Mouse (Mus musculus) stomach, embryonic 16.5 days (tissue): ENCODE data around the gene Bcas2. TPM values are rescaled to one million over a fixed set of nuclear protein-coding genes. Genes with fewer than 3 reads are reported as not detected.
A peak's percentile ranks its signal among the peaks of the same experiment; 100 is the strongest.

Experiments used
- ATAC-seq: fragments of 200-750 bp; cut with Nextera tagmentation; 2 replicates; pipeline ENCODE4 v1.8.0; 2017; ENCODE audit warnings: moderate number of reproducible peaks, moderate TSS enrichment; ENCODE audit not compliant: insufficient read depth, low FRiP score
- H3K27ac ChIP-seq: fragments of 300-500 bp; sonication (generic); 2 replicates; pipeline ENCODE4 v1.5.1; 2014; ENCODE audit warnings: low read length
- H3K27me3 ChIP-seq: fragments of 300-500 bp; sonication (generic); 2 replicates; pipeline ENCODE4 v1.6.1; 2014; ENCODE audit warnings: low read length, control low read depth, mixed read lengths; ENCODE audit not compliant: control insufficient read depth, insufficient read depth
- H3K36me3 ChIP-seq: fragments of 300-500 bp; sonication (generic); 2 replicates; pipeline ENCODE4 v1.6.1; 2014; ENCODE audit warnings: low read length; ENCODE audit not compliant: control insufficient read depth, insufficient read depth
- H3K4me1 ChIP-seq: fragments of 300-500 bp; sonication (generic); 2 replicates; pipeline ENCODE4 v1.6.1; 2014; ENCODE audit warnings: low read length, control low read depth, mixed read lengths; ENCODE audit not compliant: control insufficient read depth, insufficient read depth
- H3K4me2 ChIP-seq: fragments of 300-500 bp; sonication (generic); 2 replicates; pipeline ENCODE4 v1.6.1; 2014; ENCODE audit warnings: low read depth, low read length, mixed read lengths
- H3K4me3 ChIP-seq: fragments of 300-500 bp; sonication (generic); replicated peaks from 2 replicates; pipeline ENCODE4 v1.5.1; 2014; ENCODE audit warnings: mild to moderate bottlenecking, low read length
- H3K9ac ChIP-seq: fragments of 300-500 bp; sonication (generic); 2 replicates; pipeline ENCODE4 v1.6.1; 2014; ENCODE audit warnings: low read length
- H3K9me3 ChIP-seq: fragments of 300-500 bp; sonication (generic); replicated peaks from 2 replicates; pipeline ENCODE4 v1.6.1; 2016; ENCODE audit warnings: low read length, control low read depth; ENCODE audit not compliant: control insufficient read depth
- WGBS: fragments of 180-500 bp; shearing (Covaris S2); extraction: QIAGEN DNeasy Blood & Tissue Kit; methylation state at CpG from one replicate; pipeline ENCODE4 v1.1.7; 2014; 5-methylcytosine and 5-hydroxymethylcytosine counted together
- polyA plus RNA-seq: library from polyadenylated mRNA; unstranded; fragments of >200 nt; fragmentation: Nextera tagmentation; extraction: Ambion mirVana; gene quantifications from 2 replicates; pipeline ENCODE4 v1.2.1, GENCODE M21; 2015

Gene Bcas2
- polyA plus RNA-seq: 177 and 186 TPM in 2 replicates

GRCm38 (mm10) chr3:103171505-103172267, at the start of gene Bcas2:
Gene Bcas2 (plus strand): TSS chr3:103171655.
- H3K9ac ChIP-seq: peak within 1 kb of the TSS; percentile 86
- H3K4me3 ChIP-seq: peak within 1 kb of the TSS; percentile 76
- H3K4me2 ChIP-seq: peak within 1 kb of the TSS; percentile 63
- peak; percentile 95 for ATAC-seq
- no peaks in the 10 kb centered on the region for H3K9me3 ChIP-seq
- WGBS: under 1% methylated on average over 56 of the region's 56 CpGs
- H3K27me3 ChIP-seq: no peaks in the 10 kb centered on the region
- H3K4me1 ChIP-seq: peaks cover 13% of the 10 kb centered on the region
- H3K36me3 ChIP-seq: peaks cover 6% of the 10 kb centered on the region; the same call in 1 of the 2 replicates
- H3K27ac ChIP-seq: peak within 1 kb of the TSS; percentile 68

DNA sequence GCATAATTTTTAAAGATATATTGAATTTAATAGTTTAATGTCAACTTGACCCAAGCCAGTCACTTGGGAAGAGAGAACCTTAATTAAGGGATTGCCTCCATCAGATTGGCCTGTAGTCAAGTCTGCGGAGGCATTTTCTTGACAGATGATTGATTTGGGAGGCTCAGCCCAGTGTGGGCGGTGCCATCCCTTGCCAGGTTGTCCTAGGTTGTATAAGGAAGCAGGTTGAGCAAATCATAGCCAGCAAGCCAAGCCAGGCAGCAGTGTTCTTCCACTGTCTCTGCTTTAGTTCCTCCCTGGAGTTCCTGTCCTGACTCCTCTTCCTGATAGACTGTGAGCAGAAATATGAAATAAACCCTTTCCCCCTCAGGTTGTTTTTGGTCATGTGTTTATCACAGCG, 47.8 kb upstream of the Bcas2 start:
- Histone ChIP-seq H3K27me3 (no peaks in the 10 kb centered on the region), H3K4me2 (no peak overlapping the region), H3K9me3 (no peaks in the 10 kb centered on the region), H3K9ac (no peak overlapping the region), H3K36me3 (no peaks in the 10 kb centered on the region), H3K4me1 (peaks cover 9% of the 10 kb centered on the region), H3K27ac (no peak overlapping the region), H3K4me3 (no peak overlapping the region)
- ATAC-seq: no peak
- WGBS: 76% methylated on average over 3 of the region's 3 CpGs

DNA sequence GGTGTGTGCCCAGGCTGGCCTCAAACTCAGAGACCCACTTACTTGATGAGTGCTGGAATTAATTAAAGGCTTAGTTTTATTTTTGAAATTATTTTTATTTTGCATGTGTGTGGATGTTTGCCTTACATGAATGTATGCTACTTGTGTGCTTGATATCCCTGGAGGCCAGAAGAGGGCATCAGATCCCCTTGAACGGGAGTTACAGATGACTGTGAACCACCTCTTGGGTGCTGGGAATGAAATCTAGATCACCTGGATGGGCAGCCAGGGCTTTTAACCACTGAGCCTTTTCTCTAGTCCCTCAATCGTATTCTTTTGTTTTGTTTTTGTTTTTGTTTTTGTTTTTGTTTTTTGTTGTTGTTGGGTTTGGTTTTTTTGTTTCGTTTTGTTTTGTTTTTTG, 45.3 kb upstream of the Bcas2 start:
- Histone ChIP-seq H3K4me3 (no peak overlapping the region), H3K27ac (no peak overlapping the region), H3K9me3 (no peaks in the 10 kb centered on the region), H3K27me3 (no peaks in the 10 kb centered on the region), H3K36me3 (no peaks in the 10 kb centered on the region), H3K9ac (no peak overlapping the region), H3K4me1 (peaks cover 26% of the 10 kb centered on the region), H3K4me2 (no peak overlapping the region)
- ATAC-seq: no peak
- 85% methylated on average over 3 of the region's 3 CpGs for WGBS

DNA sequence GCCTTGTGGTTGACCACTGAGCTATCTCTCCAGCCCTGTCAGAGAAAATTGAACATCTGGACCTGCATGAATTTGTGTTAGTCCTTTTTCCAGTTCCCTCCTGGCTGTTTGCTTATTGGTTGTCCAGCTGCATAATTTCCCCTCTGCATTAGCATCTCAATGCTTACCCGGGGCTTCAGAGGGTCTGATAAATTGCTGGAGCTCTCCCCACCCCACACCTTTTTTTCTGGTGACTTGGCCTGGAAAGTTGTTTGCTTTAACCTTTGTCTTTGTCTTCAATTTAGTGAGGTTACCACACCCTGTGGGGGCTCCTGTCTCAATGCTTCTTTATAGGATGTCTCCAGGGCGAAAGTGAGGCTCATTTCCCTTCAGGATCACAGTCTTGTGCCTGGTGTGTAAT, 44.3 kb upstream of the Bcas2 start:
- no peak overlapping the region for H3K4me2 ChIP-seq
- peak overlapping the region; percentile 36 for H3K27ac ChIP-seq
- H3K4me3 ChIP-seq: no peak overlapping the region
- H3K36me3 ChIP-seq: no peaks in the 10 kb centered on the region
- peaks cover 26% of the 10 kb centered on the region for H3K4me1 ChIP-seq
- ATAC-seq: no peak
- no peaks in the 10 kb centered on the region for H3K27me3 ChIP-seq
- H3K9ac ChIP-seq: no peak overlapping the region
- H3K9me3 ChIP-seq: no peaks in the 10 kb centered on the region
- 36% methylated on average over 2 of the region's 2 CpGs for WGBS

DNA sequence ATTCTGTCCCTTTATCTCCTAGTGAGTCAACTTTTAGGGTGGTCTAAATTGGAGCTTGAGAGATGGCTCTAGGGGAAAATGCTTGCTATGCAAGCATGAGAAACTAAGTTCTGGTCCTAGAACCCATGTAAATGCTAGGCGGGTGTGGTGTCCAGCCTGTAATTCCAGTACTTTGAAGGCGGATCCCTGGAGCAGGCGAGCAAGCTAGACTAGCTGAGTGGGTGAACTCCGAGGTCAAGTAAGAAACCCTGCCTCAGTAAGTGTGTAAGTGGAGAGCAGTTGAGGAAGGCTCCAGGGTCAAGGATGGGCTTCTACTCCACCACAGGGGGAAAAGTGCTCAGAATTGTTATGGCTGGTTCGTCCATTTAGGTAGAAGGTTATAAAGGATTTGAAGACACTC, 43.7 kb upstream of the Bcas2 start:
- Histone ChIP-seq H3K4me1 (peaks cover 26% of the 10 kb centered on the region), H3K27me3 (no peaks in the 10 kb centered on the region), H3K9ac (no peak overlapping the region), H3K27ac (peak overlapping the region; percentile 36), H3K36me3 (no peaks in the 10 kb centered on the region), H3K4me3 (no peak overlapping the region), H3K9me3 (no peaks in the 10 kb centered on the region), H3K4me2 (no peak overlapping the region)
- ATAC-seq: no peak
- WGBS: 58% methylated on average over 5 of the region's 5 CpGs

DNA sequence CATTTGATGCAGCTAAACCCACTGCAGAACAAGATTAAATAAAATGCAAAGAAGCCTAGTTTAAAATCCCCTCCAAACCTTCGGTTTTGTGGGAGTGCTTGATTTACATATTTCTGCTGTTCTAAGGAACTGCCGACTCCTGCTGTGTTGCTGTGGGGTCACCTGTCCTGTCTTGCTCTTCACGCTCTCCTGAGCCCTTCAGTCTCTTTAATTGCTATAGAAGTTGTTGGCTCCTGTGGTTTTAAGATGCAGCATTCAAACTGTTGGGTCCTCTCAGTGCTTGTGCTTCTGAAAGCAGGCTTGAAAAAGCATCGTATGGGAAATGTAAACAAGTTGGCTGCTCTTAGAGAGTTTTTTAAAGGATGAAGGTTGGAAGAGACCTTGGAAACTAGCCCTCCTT, 43.2 kb upstream of the Bcas2 start:
- no peaks in the 10 kb centered on the region for H3K36me3 ChIP-seq
- ATAC-seq: no peak
- WGBS: 46% methylated on average over 4 of the region's 4 CpGs
- H3K27me3 ChIP-seq: no peaks in the 10 kb centered on the region
- H3K4me3 ChIP-seq: no peak overlapping the region
- H3K9ac ChIP-seq: no peak overlapping the region
- no peaks in the 10 kb centered on the region for H3K9me3 ChIP-seq
- peaks cover 26% of the 10 kb centered on the region for H3K4me1 ChIP-seq
- H3K4me2 ChIP-seq: no peak overlapping the region
- H3K27ac ChIP-seq: 0 out of 2 replicates have a peak overlapping the region, but pooled peaks have one; percentile 12

GRCm38 (mm10) chr3:103129367-103130159, 41.9 kb upstream of the Bcas2 start:
- WGBS: 69% methylated on average over 8 of the region's 8 CpGs
- peak; percentile 81 for ATAC-seq
- Histone ChIP-seq H3K9me3 (no peaks in the 10 kb centered on the region), H3K9ac (no peak overlapping the region), H3K36me3 (no peaks in the 10 kb centered on the region), H3K4me2 (0 out of 2 replicates have a peak overlapping the region, but pooled peaks have one; percentile 9), H3K4me3 (no peak overlapping the region), H3K27me3 (no peaks in the 10 kb centered on the region), H3K4me1 (peaks cover 26% of the 10 kb centered on the region), H3K27ac (peak overlapping the region; percentile 73; the same call in 1 of the 2 replicates)

- ATAC-seq: peak; percentile 70
- Histone ChIP-seq H3K4me2 (0 out of 2 replicates have a peak overlapping the region, but pooled peaks have one; percentile 9), H3K4me1 (peaks cover 26% of the 10 kb centered on the region)
Measured at GRCm38 (mm10) chr3:103130236-103130751, 41.2 kb upstream of the Bcas2 start.

DNA sequence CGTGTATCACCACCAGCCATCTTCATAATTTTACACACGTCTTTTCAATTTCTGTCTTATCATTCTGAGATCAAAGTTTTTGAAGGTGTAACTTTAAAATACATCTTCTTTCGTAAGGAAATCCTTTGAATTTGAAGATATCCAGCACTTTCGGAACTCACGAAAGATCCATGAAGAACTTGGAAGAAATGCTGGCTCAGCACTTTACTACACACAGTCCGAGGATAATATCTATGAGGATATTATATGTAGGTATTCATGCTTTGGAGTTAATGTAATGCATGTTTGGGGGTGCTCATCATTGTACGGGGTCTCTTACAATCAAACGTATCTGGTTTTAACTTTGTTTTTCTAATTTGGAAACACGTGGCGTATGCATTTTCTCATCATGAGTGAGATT, 38.4 kb upstream of the Bcas2 start:
- no peak for ATAC-seq
- H3K4me2 ChIP-seq: no peak overlapping the region
- H3K27ac ChIP-seq: no peak overlapping the region
- no peak overlapping the region for H3K4me3 ChIP-seq
- H3K9me3 ChIP-seq: no peaks in the 10 kb centered on the region
- no peak overlapping the region for H3K9ac ChIP-seq
- H3K4me1 ChIP-seq: peaks cover 20% of the 10 kb centered on the region
- no peaks in the 10 kb centered on the region for H3K27me3 ChIP-seq
- 89% methylated on average over 10 of the region's 10 CpGs for WGBS
- H3K36me3 ChIP-seq: no peaks in the 10 kb centered on the region

More at GRCm38 (mm10) chr3:103130236-103130751, 41.2 kb upstream of the Bcas2 start:
- H3K9ac ChIP-seq: no peak overlapping the region
- WGBS: 22% methylated on average over 6 of the region's 6 CpGs
- H3K36me3 ChIP-seq: no peaks in the 10 kb centered on the region
- no peak overlapping the region for H3K4me3 ChIP-seq
- no peaks in the 10 kb centered on the region for H3K9me3 ChIP-seq
- no peaks in the 10 kb centered on the region for H3K27me3 ChIP-seq
- H3K27ac ChIP-seq: peak overlapping the region; percentile 73
